Mouse (Mus musculus) midbrain, embryonic 11.5 days (tissue): Measurements from ENCODE around the gene Gm21976. TPM values are rescaled to one million over a fixed set of nuclear protein-coding genes. Genes with fewer than 3 reads are reported as not detected.

Source experiments
- ATAC-seq: fragments of 200-750 bp; cut with Nextera tagmentation; 2 replicates; pipeline ENCODE4 v1.8.0; 2017; ENCODE audit warnings: moderate TSS enrichment, moderate library complexity; ENCODE audit not compliant: low FRiP score
- DNase-seq: peaks from one replicate; pipeline ENCODE4 v3.0.0; 2015; ENCODE audit warnings: low spot score; ENCODE audit errors: missing footprints
- H3K27ac ChIP-seq: fragments of 300-500 bp; sonication (generic); 2 replicates; pipeline ENCODE4 v1.5.1; 2014; ENCODE audit warnings: low read depth, low read length
- H3K27me3 ChIP-seq: fragments of 300-500 bp; sonication (generic); 2 replicates; pipeline ENCODE4 v1.6.1; 2014; ENCODE audit warnings: mild to moderate bottlenecking, low read length, moderate library complexity, mixed read lengths; ENCODE audit not compliant: control insufficient read depth, insufficient read depth
- H3K36me3 ChIP-seq: fragments of 300-500 bp; sonication (generic); 2 replicates; pipeline ENCODE4 v1.6.1; 2014; ENCODE audit warnings: mild to moderate bottlenecking, low read length, moderate library complexity, mixed read lengths; ENCODE audit not compliant: control insufficient read depth, insufficient read depth
- H3K4me1 ChIP-seq: fragments of 300-500 bp; sonication (generic); 2 replicates; pipeline ENCODE4 v1.6.1; 2014; ENCODE audit warnings: low read length; ENCODE audit not compliant: control insufficient read depth, insufficient read depth
- H3K4me2 ChIP-seq: fragments of 300-500 bp; sonication (generic); 2 replicates; pipeline ENCODE4 v1.6.1; 2014; ENCODE audit warnings: mild to moderate bottlenecking, moderate library complexity
- H3K4me3 ChIP-seq: fragments of 300-500 bp; sonication (generic); 2 replicates; pipeline ENCODE4 v1.5.1; 2014; ENCODE audit warnings: low read depth, low read length
- H3K9ac ChIP-seq: fragments of 300-500 bp; sonication (generic); 2 replicates; pipeline ENCODE4 v1.6.1; 2014; ENCODE audit warnings: low read length
- H3K9me3 ChIP-seq: fragments of 300-500 bp; sonication (generic); 2 replicates; pipeline ENCODE4 v1.6.1; 2016; ENCODE audit warnings: low read length; ENCODE audit not compliant: control insufficient read depth
- WGBS: fragments of 180-500 bp; shearing (Covaris S2); extraction: QIAGEN DNeasy Blood & Tissue Kit; methylation state at CpG from one replicate; pipeline ENCODE4 v1.1.7; 2014; 5-methylcytosine and 5-hydroxymethylcytosine counted together
- polyA plus RNA-seq: library from polyadenylated mRNA; unstranded; fragments of >200 nt; fragmentation: Nextera tagmentation; extraction: Ambion mirVana; gene quantifications from 2 replicates; pipeline ENCODE4 v1.2.1, GENCODE M21; 2014

Gm21976 gene
- polyA plus RNA-seq = not detected in 2 replicates

- 80% methylated on average over 5 of the region's 5 CpGs for WGBS
- no peaks in the 10 kb centered on the region for H3K36me3 ChIP-seq
- H3K27me3 ChIP-seq = no peaks in the 10 kb centered on the region
- H3K9ac ChIP-seq = no peak within 1 kb of the TSS
- H3K4me1 ChIP-seq = no peaks in the 10 kb centered on the region
- DNase-seq = peak; percentile 69
- H3K9me3 ChIP-seq = no peaks in the 10 kb centered on the region
- no peak within 1 kb of the TSS for H3K4me3 ChIP-seq
- H3K27ac ChIP-seq = no peak within 1 kb of the TSS
- no peak within 1 kb of the TSS for H3K4me2 ChIP-seq
- no peak for ATAC-seq
These were observed at the start of gene Gm21976 for GRCm38 (mm10) chr13:98279686-98280085. Gm21976 (plus strand) TSS chr13:98279887.

GRCm38 (mm10) chr13:98230511-98230910 lies 49.2 kb upstream of the Gm21976 start:
- Histone ChIP-seq H3K4me1 (no peaks in the 10 kb centered on the region), H3K4me3 (no peak overlapping the region), H3K36me3 (no peaks in the 10 kb centered on the region), H3K9me3 (no peaks in the 10 kb centered on the region), H3K27me3 (no peaks in the 10 kb centered on the region), H3K4me2 (no peak overlapping the region), H3K27ac (no peak overlapping the region), H3K9ac (no peak overlapping the region)
- no peak for DNase-seq
- no peak for ATAC-seq
- WGBS = 79% methylated on average over 1 of the region's 1 CpGs

GRCm38 (mm10) chr13:98235451-98235850 lies 44.2 kb upstream of the Gm21976 start:
- no peaks in the 10 kb centered on the region for H3K4me1 ChIP-seq
- 82% methylated on average over 6 of the region's 6 CpGs for WGBS
- H3K27ac ChIP-seq = no peak overlapping the region
- no peak for DNase-seq
- H3K4me2 ChIP-seq = no peak overlapping the region
- no peak for ATAC-seq
- no peaks in the 10 kb centered on the region for H3K36me3 ChIP-seq
- H3K9ac ChIP-seq = no peak overlapping the region
- H3K4me3 ChIP-seq = no peak overlapping the region
- no peaks in the 10 kb centered on the region for H3K27me3 ChIP-seq
- no peaks in the 10 kb centered on the region for H3K9me3 ChIP-seq

GRCm38 (mm10) chr13:98239978-98240641 lies 39.6 kb upstream of the Gm21976 start:
- Histone ChIP-seq H3K4me1 (no peaks in the 10 kb centered on the region), H3K4me2 (no peak overlapping the region), H3K36me3 (no peaks in the 10 kb centered on the region), H3K27ac (no peak overlapping the region), H3K4me3 (no peak overlapping the region), H3K9me3 (no peaks in the 10 kb centered on the region), H3K27me3 (no peaks in the 10 kb centered on the region), H3K9ac (no peak overlapping the region)
- DNase-seq (peak; percentile 98), ATAC-seq (no peak)
- 21% methylated on average over 12 of the region's 12 CpGs for WGBS

GRCm38 (mm10) chr13:98241531-98242282 lies 38.0 kb upstream of the Gm21976 start:
- Histone ChIP-seq H3K27me3 (no peaks in the 10 kb centered on the region), H3K9me3 (no peaks in the 10 kb centered on the region), H3K4me2 (no peak overlapping the region), H3K27ac (no peak overlapping the region), H3K36me3 (no peaks in the 10 kb centered on the region), H3K9ac (no peak overlapping the region), H3K4me3 (no peak overlapping the region), H3K4me1 (no peaks in the 10 kb centered on the region)
- no peak for DNase-seq
- no peak for ATAC-seq
- 77% methylated on average over 9 of the region's 9 CpGs for WGBS

GRCm38 (mm10) chr13:98244571-98245350 lies 34.9 kb upstream of the Gm21976 start:
- DNase-seq = no peak
- Histone ChIP-seq H3K4me3 (no peak overlapping the region), H3K9me3 (no peaks in the 10 kb centered on the region), H3K36me3 (peaks cover 3% of the 10 kb centered on the region; the same call in 1 of the 2 replicates), H3K4me1 (no peaks in the 10 kb centered on the region), H3K9ac (no peak overlapping the region), H3K4me2 (no peak overlapping the region), H3K27ac (no peak overlapping the region), H3K27me3 (no peaks in the 10 kb centered on the region)
- ATAC-seq = no peak
- WGBS = 73% methylated on average over 5 of the region's 5 CpGs

GRCm38 (mm10) chr13:98245386-98245785 lies 34.3 kb upstream of the Gm21976 start:
- H3K4me2 ChIP-seq = no peak overlapping the region
- H3K9ac ChIP-seq = no peak overlapping the region
- ATAC-seq = no peak
- H3K36me3 ChIP-seq = peaks cover 6% of the 10 kb centered on the region; the same call in 1 of the 2 replicates
- H3K4me3 ChIP-seq = no peak overlapping the region
- no peak overlapping the region for H3K27ac ChIP-seq
- no peaks in the 10 kb centered on the region for H3K4me1 ChIP-seq
- no peaks in the 10 kb centered on the region for H3K9me3 ChIP-seq
- 78% methylated on average over 7 of the region's 7 CpGs for WGBS
- H3K27me3 ChIP-seq = no peaks in the 10 kb centered on the region
- no peak for DNase-seq

- DNase-seq = no peak
- no peak overlapping the region for H3K27ac ChIP-seq
- H3K36me3 ChIP-seq = peaks cover 12% of the 10 kb centered on the region; the same call in 1 of the 2 replicates
- no peak overlapping the region for H3K4me2 ChIP-seq
- H3K4me1 ChIP-seq = no peaks in the 10 kb centered on the region
- no peak overlapping the region for H3K9ac ChIP-seq
- no peaks in the 10 kb centered on the region for H3K27me3 ChIP-seq
- no peak for ATAC-seq
- H3K9me3 ChIP-seq = no peaks in the 10 kb centered on the region
- 92% methylated on average over 10 of the region's 10 CpGs for WGBS
- H3K4me3 ChIP-seq = no peak overlapping the region
These were observed 30.1 kb upstream of the Gm21976 start for GRCm38 (mm10) chr13:98249594-98249993.

GRCm38 (mm10) chr13:98254921-98255320 lies 24.8 kb upstream of the Gm21976 start:
- Histone ChIP-seq H3K9ac (no peak overlapping the region), H3K4me3 (no peak overlapping the region), H3K9me3 (no peaks in the 10 kb centered on the region), H3K4me2 (no peak overlapping the region), H3K27me3 (no peaks in the 10 kb centered on the region), H3K4me1 (no peaks in the 10 kb centered on the region), H3K27ac (no peak overlapping the region), H3K36me3 (peaks cover 18% of the 10 kb centered on the region)
- 78% methylated on average over 9 of the region's 9 CpGs for WGBS
- ATAC-seq (no peak), DNase-seq (no peak)
